Mouse (Mus musculus): ENCODE results near the gene Hck.

The Hck gene

GRCm38 (mm10) chr2:153108313-153109264, at the start of gene Hck:
TSS of gene Hck (plus strand) at chr2:153108468.
- no peak for ATAC-seq (ENCODE audit: insufficient number of reproducible peaks, low FRiP score, low TSS enrichment)

DNA sequence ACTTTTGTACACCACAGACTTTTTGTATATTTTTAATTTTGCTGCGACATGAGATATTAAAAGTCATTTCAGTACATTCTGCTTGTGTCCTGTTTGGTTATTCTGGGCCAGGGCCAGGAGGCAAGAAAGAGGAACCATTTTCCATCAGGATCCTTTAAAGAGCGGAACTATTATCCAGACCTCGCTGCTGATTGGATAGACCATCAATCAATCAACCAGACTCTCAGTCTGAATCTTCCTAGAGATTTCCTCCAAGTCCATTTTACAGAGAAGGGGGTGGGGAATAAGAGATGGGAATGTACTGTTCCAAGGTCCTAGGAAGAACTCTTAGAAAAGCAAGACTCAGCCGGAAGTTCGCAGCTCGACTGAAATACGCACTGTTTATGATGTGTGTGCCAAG, 48.1 kb upstream of the Hck start:
- ATAC-seq (ENCODE audit: insufficient number of reproducible peaks, low FRiP score, low TSS enrichment), result no peak

GRCm38 (mm10) chr2:153063394-153063793, 44.9 kb upstream of the Hck start:
- no peak for ATAC-seq (ENCODE audit: insufficient number of reproducible peaks, low FRiP score, low TSS enrichment)

DNA sequence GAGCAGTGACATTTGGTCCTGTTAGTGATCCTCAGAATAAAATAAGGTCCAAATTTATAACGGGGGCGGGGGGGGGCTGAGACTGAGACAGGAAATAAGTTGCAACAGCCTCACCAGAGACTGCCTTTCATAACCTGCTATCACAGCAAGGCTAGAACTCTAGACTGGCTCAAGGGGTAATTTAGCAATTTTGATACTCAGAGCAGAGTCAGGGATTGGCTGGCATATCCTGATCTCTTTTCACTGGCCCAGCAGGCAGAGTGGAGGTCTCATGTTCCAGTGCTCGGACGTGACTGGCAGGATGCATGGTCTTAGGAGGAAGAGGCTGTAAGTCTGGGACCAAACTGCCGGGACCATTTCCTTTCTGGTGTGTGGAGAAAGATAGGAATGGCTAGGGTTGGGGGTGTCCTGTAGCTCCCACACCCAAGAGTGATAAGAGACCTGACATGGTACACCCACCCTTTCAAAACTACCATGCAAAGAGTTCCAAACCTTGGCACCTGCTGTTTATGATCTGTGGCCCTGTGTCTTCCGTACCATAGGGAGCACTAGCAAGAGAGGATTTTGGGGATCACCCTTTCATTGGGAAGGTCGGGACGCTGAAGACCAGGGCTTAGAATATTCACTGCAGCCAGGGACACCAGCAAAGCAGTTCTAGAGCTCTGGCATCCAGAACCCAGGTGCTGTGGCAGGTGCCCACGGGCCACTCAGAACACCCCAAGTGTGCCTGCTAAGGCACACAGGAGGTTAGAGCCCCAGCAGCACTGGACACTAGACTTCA, 43.9 kb upstream of the Hck start:
- no peak for ATAC-seq (ENCODE audit: insufficient number of reproducible peaks, low FRiP score, low TSS enrichment)

GRCm38 (mm10) chr2:153065747-153066508, 42.3 kb upstream of the Hck start, which contains the start of gene Ccm2l:
TSS of gene Ccm2l (plus strand) at chr2:153065955.
- ATAC-seq (ENCODE audit: insufficient number of reproducible peaks, low FRiP score, low TSS enrichment), result no peak

DNA sequence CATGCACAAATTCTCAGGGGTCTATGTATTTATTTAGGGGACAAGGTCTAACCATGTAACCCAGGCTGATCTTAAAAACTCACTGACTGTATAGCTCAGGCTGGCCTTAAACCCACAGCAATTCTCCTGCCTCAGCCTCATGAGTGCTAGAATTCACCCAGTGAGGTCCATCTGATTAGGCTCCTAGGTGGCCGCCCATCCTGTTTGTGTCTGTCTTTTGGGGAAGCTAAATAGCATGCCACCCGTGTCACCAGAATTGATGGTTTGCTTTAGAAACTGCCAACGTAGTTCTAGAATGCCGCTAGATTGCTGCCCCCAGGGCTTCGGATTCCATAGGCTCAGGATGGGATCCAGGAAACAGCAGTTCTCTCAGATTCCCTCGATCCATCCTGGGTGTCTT, 41.3 kb upstream of the Hck start:
- no peak for ATAC-seq (ENCODE audit: insufficient number of reproducible peaks, low FRiP score, low TSS enrichment)

DNA sequence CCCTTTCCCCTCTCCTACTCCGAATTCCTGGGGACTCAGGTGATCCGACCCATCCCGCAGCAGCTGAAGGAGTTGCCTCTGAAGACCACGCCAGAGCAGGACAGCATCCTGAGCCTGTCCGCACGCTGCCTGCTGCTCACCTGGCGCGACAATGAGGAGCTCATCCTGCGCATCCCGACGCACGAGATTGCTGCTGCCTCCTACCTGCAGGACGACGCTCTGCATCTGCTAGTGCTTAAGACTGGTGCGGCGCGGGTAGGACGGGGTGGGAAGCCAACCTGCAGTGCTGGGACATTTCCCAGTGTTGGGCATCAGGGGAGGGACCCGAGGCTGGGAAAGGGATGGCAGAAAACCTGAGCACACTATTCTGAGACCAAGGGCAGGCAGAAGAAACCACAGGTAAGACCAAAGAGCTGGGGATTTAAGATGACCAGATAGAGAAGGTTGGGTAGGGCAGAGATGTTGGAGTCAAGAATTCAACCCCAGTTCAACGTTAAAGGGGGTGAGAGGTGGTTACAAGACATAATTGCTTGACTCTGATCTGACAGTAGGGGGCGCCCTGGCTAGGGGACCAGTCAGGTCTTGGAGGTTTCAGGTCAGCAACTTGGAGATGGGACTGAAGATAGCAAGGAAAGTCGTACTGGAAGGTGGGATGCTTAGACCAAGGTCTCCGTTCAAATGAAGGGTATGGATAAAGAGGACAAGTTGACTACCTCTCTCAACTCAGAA, 37.3 kb upstream of the Hck start:
- peak; percentile 57 for ATAC-seq (ENCODE audit: insufficient number of reproducible peaks, low FRiP score, low TSS enrichment)

DNA sequence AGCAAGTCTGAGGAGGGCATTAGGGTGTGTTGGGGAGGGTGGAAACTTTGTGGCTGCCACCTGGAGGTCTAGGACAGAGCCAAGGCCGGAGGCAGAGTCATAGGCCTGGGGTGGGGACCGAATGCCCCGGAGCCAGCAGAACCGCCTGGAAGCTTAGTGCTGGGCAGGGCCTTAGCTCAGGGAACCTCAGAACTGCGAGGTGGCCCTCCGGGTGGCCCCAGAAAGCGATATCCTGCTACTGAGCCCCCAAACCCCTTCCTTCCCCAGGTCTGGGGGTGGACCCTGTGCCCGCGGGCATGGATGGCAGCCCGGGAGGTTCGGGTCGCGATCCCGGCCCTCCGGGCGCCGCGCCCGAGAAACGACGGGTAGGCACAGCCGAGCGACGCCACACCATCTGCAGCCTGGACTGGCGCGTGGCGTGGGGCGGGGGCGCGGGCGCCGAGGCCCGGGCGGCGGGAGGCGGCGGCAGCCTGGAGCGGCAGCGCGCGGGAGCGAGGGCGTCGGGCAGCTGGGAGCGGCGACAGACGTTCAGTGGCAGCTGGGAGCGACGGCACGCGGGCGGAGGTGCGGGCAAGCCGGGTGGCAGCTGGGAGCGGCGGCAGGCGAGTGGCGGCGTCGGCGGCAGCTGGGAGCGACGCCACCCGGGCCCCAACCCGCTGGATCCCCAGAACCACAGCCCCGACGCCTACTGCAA, 36.6 kb upstream of the Hck start:
- peak; percentile 18; the same call in 1 of the 2 replicates for ATAC-seq (ENCODE audit: insufficient number of reproducible peaks, low FRiP score, low TSS enrichment)

DNA sequence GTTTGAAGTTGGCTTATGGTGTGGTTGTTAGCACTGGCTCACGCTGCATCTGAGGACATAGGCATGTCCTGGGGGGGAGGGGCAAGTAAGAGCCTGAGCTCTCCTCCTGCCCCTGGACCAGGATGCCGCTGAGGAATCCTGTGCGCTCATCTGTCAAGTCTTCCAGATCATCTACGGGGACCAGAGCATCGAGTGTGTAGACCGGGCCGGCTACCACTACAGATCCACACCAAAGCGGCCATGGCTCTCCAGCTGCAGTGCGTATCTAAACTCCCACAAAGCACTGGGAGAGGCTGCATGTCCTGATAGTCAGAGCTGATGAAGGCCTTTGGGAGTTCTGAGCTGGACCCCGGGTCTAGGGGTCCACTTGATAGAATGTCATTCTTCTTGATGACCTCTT, 33.6 kb upstream of the Hck start:
- no peak for ATAC-seq (ENCODE audit: insufficient number of reproducible peaks, low FRiP score, low TSS enrichment)

GRCm38 (mm10) chr2:153075961-153076360, 32.3 kb upstream of the Hck start:
- no peak for ATAC-seq (ENCODE audit: insufficient number of reproducible peaks, low FRiP score, low TSS enrichment)

- ATAC-seq (ENCODE audit: insufficient number of reproducible peaks, low FRiP score, low TSS enrichment), result peak; percentile 67
These were observed 27.3 kb upstream of the Hck start for GRCm38 (mm10) chr2:153080841-153081523.

DNA sequence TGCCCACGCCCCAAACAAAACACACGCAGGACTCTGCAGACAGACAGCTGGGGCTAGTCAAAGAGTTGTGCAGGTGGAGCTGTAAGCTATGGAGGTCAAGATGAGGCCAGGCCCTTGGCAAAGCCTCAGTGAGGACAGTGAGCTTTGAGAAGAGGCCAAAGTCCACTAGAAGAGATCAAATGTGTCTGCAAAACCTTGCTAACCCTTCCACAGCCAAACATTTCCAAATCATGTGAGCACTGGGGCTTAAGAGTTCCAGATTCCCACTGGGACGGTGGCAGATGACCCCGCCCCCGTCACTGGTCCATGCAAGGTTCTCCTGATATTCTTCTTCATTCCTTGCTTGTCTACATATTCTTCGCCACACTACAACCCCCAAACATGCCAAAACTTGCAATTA, 26.4 kb upstream of the Hck start:
- no peak for ATAC-seq (ENCODE audit: insufficient number of reproducible peaks, low FRiP score, low TSS enrichment)

- ATAC-seq (ENCODE audit: insufficient number of reproducible peaks, low FRiP score, low TSS enrichment), result no peak
These were observed 25.0 kb upstream of the Hck start for GRCm38 (mm10) chr2:153083275-153083674.

DNA sequence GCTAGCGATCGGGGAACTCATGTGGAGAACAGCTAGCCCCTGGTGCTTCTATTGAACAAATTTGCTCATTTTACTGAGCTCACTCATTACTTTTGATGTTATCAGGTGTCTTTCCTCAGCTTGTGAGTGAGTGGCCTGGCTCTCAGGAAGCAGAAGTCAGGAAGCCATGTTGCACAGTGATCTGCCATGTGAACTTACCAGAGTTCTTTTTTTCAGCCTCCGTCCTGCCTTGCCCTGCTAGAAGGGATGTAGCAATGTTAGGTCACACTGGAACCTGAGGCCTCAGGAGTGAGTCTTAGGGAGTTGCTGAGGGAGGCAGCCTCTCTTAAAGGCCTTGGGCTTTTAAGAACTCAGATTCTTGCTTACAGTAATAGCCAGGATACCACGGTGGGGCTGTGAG, 24.4 kb upstream of the Hck start:
- ATAC-seq (ENCODE audit: insufficient number of reproducible peaks, low FRiP score, low TSS enrichment), result no peak

- no peak for ATAC-seq (ENCODE audit: insufficient number of reproducible peaks, low FRiP score, low TSS enrichment)
These were observed 23.8 kb upstream of the Hck start for GRCm38 (mm10) chr2:153084261-153084976.

DNA sequence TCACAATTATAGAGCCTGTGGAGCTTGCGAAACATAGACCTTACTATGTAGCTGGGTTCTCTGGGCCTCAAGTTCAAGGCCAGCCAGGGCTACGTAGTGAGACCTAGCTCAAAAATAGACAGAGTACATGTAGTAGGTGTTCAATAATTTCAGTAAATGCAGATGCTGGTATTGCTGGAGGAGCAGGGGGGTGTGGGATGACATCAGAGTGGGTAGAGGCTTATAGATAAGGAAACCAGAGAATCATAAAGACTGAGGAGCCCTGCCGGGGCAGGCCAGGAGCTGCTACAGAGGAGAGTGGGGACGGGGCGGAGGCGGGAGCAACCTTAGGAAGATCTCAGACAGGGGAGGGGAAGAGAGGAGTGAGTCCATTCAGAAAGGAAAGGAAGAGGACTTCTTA, 22.7 kb upstream of the Hck start:
- no peak for ATAC-seq (ENCODE audit: insufficient number of reproducible peaks, low FRiP score, low TSS enrichment)

DNA sequence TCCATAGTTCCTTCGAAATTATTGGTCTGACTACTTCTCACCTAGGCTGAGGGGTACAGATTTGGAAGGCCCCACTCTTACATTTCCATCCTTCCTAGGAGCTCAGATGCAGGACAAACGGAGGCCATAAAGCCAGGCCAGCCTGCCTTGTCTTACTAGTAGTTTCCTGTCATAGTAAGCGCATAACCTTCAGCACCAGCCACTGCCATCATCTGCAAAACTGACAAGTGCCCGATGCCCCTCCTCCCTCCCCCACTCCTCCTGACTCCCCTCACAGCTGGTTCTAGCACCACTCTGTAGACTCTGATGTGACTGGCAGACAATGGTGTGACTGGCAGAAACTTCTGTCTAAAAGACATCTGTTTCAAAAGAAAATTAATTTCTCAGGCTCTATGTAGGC, 22.1 kb upstream of the Hck start:
- no peak for ATAC-seq (ENCODE audit: insufficient number of reproducible peaks, low FRiP score, low TSS enrichment)

DNA sequence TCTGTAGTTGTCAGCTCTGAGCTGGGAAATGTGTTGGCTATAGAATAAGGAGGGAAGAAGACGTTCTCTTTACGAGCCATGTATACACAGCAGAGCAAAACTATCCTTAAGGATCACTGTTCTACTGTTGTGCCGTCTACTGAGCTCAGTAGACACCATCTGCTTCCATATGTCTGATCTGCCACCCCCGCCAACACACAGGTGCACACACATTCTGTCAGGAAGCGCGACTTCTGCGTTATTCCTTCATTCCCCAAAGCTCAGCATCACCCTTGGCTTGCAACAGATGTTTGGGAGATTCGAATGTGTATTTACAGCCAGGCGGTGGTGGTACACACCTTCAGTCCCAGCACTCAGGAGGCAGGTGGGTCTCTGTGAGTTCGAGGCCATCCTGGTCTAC, 21.2 kb upstream of the Hck start:
- ATAC-seq (ENCODE audit: insufficient number of reproducible peaks, low FRiP score, low TSS enrichment), result no peak
